Mouse (Mus musculus) ES-Bruce4 (cell line): ENCODE measurements around the gene Slc7a10.

Experiments used
- CTCF ChIP-seq: IDR thresholded peaks from one replicate; pipeline ENCODE4 v1.8.1; 2011; ENCODE audit warnings: low read depth, low read length
- POLR2A ChIP-seq: IDR thresholded peaks from one replicate; pipeline ENCODE4 v1.8.1; 2011; ENCODE audit warnings: low read length; ENCODE audit not compliant: insufficient read depth

GRCm38 (mm10) chr7:35176412-35177381 lies 9.5 kb upstream of the Slc7a10 start:
- TF ChIP-seq CTCF (peak; percentile 57), POLR2A (no peak)
